Mouse (Mus musculus) olfactory bulb, adult 2 months (tissue): Measurements from ENCODE around the gene Olfr787.

ENCODE experiments used
- CTCF ChIP-seq: fragments of 200-500 bp; IDR thresholded peaks from 2 replicates; pipeline ENCODE4 v1.5.1; 2012; ENCODE audit warnings: low read depth, mild to moderate bottlenecking, low read length, moderate library complexity; ENCODE audit not compliant: insufficient read depth
- POLR2A ChIP-seq: fragments of 200-500 bp; IDR thresholded peaks from 2 replicates; pipeline ENCODE4 v1.6.1; 2012; ENCODE audit warnings: mild to moderate bottlenecking, low read depth, low read length, moderate library complexity; ENCODE audit not compliant: insufficient read depth

- TF ChIP-seq POLR2A (no peak), CTCF (no peak)
Observed at GRCm38 (mm10) chr10:129470698-129471097, 9.0 kb downstream of the Olfr787 start, which contains the start of gene Olfr788.
